Mouse (Mus musculus) adrenal gland, adult 18-20 months (tissue): Measurements from ENCODE around the gene Myl6b. TPM values are rescaled to one million over a fixed set of nuclear protein-coding genes. Genes with fewer than 3 reads are reported as not detected.
A peak's percentile ranks its signal among the peaks of the same experiment; 100 is the strongest.
"Not testable (repeated sequence)": the region's sequence is repeated elsewhere in the genome, so short reads cannot be mapped to it uniquely, and the experiment has no call there.

ENCODE experiments used
- DNase-seq, 2 experiments: peaks; one replicate each; pipeline ENCODE4 v3.0.0; 2021 to 2022; ENCODE audit warnings: low spot score in 2 of 2
- total RNA-seq, 2 experiments: library from RNA; stranded (reverse); gene quantifications; 1 replicate in 1 of 2; 2 replicates in 1 of 2; pipeline ENCODE4 v1.2.3; 2021

Gene Myl6b
- total RNA-seq, 2 experiments from 2014 or later, result 5.3 to 11.6 TPM

DNA sequence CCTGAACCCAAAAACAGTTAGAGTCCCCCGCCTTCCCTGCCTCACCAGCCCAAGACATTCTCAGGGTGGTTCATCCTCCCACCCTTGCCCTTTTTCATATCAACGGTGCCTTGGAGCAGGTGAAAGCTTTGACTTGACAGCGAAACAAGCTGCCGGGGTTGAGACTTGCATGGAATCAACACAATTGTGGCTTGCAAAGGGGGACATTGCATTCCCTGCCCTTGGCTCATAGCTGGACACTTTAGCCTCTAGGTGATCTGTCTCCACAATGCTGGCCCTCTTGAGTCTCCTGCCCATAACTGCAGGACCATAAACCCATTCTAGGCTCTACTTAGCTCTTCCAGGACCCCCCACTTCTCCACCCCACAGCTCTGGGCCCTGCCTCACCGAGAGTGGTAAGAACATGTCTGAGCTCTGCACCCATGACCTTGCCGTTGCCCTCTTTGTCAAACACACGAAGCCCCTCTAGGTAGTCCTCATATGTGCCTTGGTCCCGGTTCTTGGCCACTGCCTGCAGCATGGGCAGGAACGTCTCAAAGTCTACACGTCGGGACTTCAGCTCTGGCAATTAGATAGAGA lies 3.7 kb downstream of the Myl6b start:
- DNase-seq, result no peak

- DNase-seq, result peak; percentile 95 to 97
Observed at GRCm38 (mm10) chr10:128493695-128494666, 4.5 kb downstream of the Myl6b start, which contains the start of gene Myl6. Gene Myl6, minus strand, starts transcription at chr10:128494145.

GRCm38 (mm10) chr10:128493319-128493694 lies 5.2 kb downstream of the Myl6b start:
- DNase-seq, result no peak

DNA sequence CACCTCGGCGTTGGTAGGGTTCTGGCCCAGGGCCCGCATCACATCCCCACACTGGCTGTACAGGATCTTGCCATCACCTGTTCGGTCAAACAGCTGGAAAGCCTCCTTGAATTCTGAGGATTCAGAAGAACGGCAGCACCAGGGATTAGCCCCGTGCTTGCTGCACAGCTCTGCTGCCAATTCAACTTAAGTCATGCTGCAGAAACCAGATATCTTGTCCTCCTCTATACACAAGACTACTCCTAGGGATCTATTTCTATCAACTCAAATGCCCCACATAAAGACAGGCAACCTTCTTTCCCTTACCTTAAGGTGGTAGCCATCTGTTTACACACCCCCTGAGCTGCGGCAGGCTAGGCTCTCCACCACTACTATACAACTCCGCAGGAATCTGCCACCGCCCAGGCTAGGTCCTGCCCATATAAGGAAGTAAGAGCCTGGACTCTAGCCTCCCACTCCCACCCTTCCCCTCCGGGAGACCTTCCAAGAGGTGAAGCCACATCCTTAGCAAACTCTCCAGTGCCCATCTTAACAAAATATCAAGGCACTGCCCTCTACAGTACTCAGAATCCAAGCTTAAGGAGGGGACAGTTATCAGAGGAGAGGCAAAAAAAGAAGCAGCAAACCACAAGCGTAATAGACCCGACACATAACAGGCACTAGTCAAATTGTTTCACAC lies 5.7 kb downstream of the Myl6b start:
- peak; percentile 54 to 59 for DNase-seq

DNA sequence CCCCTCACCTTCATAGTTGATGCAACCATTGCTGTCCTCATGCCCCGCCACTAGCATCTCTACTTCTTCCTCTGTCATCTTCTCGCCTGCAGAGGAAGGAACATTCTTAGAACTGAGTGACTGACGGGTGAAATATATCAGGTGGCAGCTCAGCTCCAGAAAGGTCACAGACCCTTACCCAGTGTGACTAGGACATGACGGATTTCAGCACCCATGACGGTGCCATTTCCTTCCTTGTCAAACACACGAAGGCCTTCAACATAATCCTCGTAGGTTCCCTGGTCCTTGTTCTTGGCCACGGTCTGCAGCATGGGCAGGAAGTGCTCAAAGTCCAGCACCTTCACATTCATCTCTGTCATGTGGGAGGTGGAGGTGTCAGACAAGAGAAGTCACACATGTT lies 6.4 kb downstream of the Myl6b start:
- not testable (repeated sequence) for DNase-seq

GRCm38 (mm10) chr10:128491495-128491894 lies 7.0 kb downstream of the Myl6b start:
- DNase-seq, result no peak

GRCm38 (mm10) chr10:128490912-128491311 lies 7.6 kb downstream of the Myl6b start:
- DNase-seq, result no peak

GRCm38 (mm10) chr10:128490232-128490631 lies 8.3 kb downstream of the Myl6b start:
- DNase-seq, result no peak

GRCm38 (mm10) chr10:128489785-128490184 lies 8.7 kb downstream of the Myl6b start:
- DNase-seq, result no peak

DNA sequence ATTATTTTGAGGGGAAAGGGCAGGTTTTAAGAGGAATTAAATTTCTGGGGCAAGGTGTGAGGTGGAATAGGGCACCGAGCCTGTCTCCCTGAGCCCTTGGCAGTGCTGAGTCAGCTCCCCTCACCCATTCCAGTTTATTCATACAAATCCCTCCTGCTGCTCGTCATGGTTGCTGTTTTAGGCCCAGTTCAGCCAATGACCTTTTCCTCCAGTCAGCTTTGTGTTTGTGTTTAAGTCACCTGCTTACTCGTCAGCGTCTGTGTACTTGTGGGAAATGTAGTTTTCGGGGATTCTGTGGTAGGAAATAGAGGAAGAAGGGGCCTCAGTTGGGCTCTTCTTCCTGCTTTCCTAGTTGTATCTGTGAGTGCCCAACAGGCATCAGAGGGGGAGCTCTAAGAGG lies 9.1 kb downstream of the Myl6b start:
- no peak for DNase-seq

DNA sequence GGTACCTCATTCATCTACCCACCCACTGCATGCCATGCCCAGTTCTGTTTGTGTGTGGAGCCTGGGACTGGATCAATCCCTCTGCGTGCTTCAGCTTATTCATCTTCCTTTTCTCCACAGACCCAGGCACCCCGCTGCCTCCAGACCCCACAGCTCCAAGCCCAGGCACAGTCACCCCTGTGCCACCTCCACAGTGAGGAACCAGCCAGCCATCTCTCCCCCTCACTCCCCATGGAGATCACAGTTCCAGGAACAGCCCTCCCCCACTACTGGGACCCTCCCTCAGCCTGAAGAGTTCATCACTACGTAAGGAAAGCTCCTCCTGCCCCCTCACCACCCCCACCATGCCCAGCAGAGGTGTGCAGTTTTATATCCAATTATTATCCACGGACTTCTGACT lies 9.7 kb downstream of the Myl6b start:
- no peak for DNase-seq

DNA sequence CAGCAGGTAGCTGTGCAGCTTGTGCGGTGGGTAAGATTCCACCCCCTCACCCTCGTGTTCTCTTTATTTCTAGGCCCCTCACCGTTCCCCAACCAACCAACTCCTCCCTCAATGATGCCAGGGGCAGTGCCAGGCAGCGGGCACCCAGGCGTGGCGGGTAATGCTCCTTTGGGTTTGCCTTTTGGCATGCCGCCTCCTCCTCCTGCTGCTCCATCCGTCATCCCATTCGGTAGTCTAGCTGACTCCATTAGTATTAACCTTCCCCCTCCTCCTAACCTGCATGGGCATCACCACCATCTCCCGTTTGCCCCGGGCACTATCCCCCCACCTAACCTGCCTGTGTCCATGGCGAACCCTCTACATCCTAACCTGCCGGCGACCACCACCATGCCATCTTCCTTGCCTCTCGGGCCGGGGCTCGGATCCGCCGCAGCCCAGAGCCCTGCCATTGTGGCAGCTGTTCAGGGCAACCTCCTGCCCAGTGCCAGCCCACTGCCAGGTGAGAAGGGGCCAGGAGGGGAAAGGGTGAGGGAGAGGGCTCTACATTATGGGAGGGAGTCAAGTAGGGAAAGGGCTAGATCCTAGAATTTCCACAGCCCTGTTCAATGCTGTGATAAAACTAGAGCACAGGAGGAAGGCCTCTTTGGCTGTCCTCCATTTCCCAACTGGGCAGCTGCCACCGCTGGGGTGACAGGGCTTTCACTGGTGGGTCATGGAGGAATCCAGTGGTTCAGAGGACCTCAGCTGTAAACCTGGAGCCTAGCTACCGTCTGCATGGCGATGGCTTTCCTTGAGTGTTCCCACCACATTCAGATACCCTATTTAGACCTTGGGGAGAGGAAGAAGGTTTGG lies 10.4 kb downstream of the Myl6b start:
- no peak for DNase-seq

- DNase-seq, result peak in 1 of 2 experiments; percentile 35
Observed at GRCm38 (mm10) chr10:128486370-128486769, 12.1 kb downstream of the Myl6b start.

- no peak for DNase-seq
Observed at GRCm38 (mm10) chr10:128474366-128474765, 24.1 kb downstream of the Myl6b start.

DNA sequence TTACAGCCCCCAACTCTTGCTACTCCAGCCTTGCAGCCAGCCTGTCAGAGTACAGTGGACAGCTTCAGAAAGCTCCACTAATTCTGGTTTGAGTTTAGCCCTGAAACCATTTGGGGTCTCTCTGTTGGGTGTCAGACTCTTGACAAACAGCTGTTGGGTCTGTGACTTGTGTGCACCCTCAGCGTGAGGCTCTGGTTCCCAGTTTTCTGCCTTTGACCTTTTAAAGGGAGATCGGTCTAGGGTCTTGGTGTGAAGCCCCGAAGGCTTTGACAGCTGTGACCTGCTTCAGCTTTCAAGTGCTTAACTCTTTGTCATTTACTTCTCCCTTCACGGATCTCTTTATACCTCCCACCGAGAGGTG lies 38.2 kb downstream of the Myl6b start:
- DNase-seq, result no peak

DNA sequence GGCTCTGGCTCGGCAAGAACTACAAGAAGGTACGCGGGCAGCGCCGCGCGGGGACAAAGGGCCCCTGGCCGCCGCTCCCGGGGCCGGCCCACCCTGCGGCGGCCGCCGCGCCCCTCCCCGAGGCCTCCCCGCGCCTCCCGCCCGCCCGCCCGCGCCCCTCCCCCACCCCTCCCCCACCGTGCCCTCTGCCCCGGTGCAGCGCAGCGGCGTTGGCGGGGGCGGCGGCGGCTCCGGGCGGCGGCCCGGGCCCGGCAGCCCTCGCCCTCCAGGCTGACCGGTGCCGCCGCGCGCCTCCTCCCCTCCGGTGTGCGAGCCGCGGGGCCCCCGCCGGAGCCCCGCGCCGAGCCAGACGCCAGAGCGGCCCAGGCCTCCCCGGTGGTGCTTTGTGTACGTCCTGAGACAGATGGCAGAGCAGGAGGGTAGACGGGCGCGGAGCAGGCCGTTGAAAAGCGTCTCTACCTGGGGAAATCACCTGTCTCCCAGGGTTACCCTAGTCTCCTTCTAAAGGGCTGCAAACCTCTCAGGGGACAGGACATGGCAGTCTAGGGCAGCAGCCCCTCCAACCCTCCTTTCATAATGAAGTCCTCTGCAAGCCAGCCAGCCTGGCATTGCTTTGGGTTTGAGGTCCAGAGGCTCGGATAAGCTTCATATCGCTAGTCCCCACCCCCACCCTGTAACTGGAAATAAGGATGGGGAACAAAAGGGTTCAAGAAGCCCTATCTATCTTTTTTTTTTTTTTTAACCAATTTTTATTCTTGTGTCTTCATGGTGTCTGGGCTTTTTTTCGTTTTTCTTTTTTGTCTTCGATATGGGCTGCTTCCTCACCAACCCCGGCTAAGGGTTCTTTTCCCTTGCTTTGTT lies 38.8 kb downstream of the Myl6b start:
- peak; percentile 35 to 56 for DNase-seq

DNA sequence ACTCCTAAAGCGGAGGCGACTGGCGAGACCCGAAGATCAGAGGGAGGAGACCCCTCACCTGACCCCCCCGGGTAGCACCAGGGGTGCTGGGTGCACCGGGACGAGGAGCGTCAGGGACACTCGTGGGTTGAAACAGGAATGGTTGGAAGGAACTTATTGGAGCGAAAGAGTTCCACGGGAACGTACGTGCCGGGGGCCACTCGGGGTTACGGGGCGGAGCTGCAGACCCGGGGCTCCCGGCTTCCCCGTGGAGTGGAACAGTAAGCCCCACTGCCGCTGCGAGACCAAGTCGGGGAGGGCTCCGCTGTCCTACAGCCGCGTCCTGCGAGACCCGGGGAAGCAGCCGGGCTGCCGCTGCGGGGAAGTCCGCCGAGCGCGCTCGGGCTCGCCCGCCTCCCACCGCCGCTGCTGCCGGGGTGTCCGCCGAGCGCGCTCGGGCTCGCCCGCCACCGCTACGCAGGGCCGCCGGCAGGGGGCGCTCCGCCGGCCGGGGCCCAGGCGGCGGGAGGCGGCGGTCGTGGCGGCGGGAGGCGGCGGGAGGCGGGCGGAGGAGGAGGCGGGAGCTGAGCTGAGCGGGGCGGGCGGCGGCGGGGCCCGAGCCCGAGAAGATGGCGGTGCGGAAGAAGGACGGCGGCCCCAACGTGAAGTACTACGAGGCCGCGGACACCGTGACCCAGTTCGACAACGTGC lies 39.6 kb downstream of the Myl6b start, which contains the start of gene Smarcc2:
Smarcc2 (plus strand) TSS at position 530 of the 690 bp plus-strand sequence.
- peak; percentile 87 to 91 for DNase-seq

DNA sequence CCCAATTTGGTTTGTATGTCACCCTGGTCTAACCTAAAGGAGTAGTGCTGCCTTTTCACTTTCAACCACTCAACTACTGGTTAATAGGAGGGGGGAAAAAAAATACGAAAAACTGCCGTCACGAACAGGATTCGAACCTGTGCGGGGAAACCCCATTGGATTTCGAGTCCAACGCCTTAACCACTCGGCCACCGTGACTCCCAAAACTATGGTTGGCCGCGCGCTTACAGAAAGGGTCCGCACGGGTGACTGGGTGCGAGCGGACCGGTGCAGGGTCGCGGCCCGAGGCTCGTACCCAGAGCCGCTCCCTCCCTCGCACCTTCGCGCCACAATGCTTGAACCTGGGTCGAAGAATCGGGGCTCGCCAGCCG lies 40.2 kb downstream of the Myl6b start:
- DNase-seq, result peak; percentile 97 to 99

DNA sequence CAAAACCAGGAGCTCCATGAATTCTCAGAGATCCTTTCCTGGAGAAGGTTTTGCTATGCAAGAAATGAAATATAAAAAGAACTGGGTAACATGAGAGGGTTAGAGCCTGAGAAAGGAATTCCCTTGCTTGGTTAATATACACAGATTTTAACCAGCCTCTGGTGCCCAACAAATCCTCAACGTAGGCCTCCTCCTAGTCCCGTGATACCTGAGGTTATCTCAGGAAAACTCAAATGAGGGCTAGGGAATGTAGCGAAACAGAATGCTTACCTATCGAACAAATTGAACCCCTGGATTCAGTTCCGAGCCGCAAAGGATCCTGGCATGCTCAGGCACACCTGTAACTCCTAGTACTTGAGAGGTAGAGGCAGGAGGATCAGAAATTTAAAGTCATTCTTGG lies 40.8 kb downstream of the Myl6b start:
- DNase-seq, result no peak
